Mouse (Mus musculus) erythroblast, embryonic 14.5 days (primary cell): ENCODE results near the gene Egfem1.

Experiments
- GATA1 ChIP-seq: IDR thresholded peaks from 2 replicates; pipeline ENCODE4 v1.6.1; 2012; ENCODE audit warnings: low read length, inconsistent platforms, mixed read lengths
- TAL1 ChIP-seq: IDR thresholded peaks from 3 replicates; pipeline ENCODE4 v1.6.1; 2012; ENCODE audit warnings: low read length, inconsistent platforms, mixed read lengths

GRCm38 (mm10) chr3:29448829-29449406 is 367.1 kb downstream of the Egfem1 start:
- no peak for TF ChIP-seq GATA1
- no peak for TF ChIP-seq TAL1
